Mouse (Mus musculus) kidney, postnatal 0 days (tissue): ENCODE results near the gene Ccdc6. TPM values are rescaled to one million over a fixed set of nuclear protein-coding genes. Genes with fewer than 3 reads are reported as not detected.

Experiments used
- ATAC-seq: fragments of 200-750 bp; cut with Nextera tagmentation; replicated peaks from 2 replicates; pipeline ENCODE4 v1.8.0; 2017; ENCODE audit warnings: low read depth, moderate number of reproducible peaks, moderate TSS enrichment, moderate library complexity; ENCODE audit not compliant: low FRiP score
- DNase-seq: peaks from one replicate; pipeline ENCODE4 v3.0.0-alpha.2; 2016; ENCODE audit warnings: low spot score
- H3K27ac ChIP-seq: fragments of 300-500 bp; sonication (generic); 2 replicates; pipeline ENCODE4 v1.5.1; 2014; ENCODE audit warnings: mild to moderate bottlenecking
- H3K27me3 ChIP-seq: fragments of 300-500 bp; sonication (generic); 2 replicates; pipeline ENCODE4 v1.6.1; 2014; ENCODE audit warnings: low read length, mixed read lengths; ENCODE audit not compliant: insufficient read depth
- H3K36me3 ChIP-seq: fragments of 300-500 bp; sonication (generic); 2 replicates; pipeline ENCODE4 v1.6.1; 2014; ENCODE audit warnings: low read length, mixed read lengths; ENCODE audit not compliant: insufficient read depth
- H3K4me1 ChIP-seq: fragments of 300-500 bp; sonication (generic); replicated peaks from 2 replicates; pipeline ENCODE4 v1.6.1; 2014; ENCODE audit warnings: antibody characterized with exemption, low read length, mixed read lengths; ENCODE audit not compliant: insufficient read depth
- H3K4me2 ChIP-seq: fragments of 300-500 bp; sonication (generic); 2 replicates; pipeline ENCODE4 v1.6.1; 2014; ENCODE audit warnings: mild to moderate bottlenecking, low read length, moderate library complexity, mixed read lengths
- H3K4me3 ChIP-seq: fragments of 300-500 bp; sonication (generic); replicated peaks from 2 replicates; pipeline ENCODE4 v1.5.1; 2014; ENCODE audit warnings: low read depth, low read length
- H3K9ac ChIP-seq: fragments of 300-500 bp; sonication (generic); 2 replicates; pipeline ENCODE4 v1.6.1; 2014; ENCODE audit warnings: low read depth, low read length
- H3K9me3 ChIP-seq: fragments of 300-500 bp; sonication (generic); replicated peaks from 2 replicates; pipeline ENCODE4 v1.6.1; 2016; ENCODE audit warnings: low read length, inconsistent platforms, mixed read lengths
- CTCF ChIP-seq: IDR thresholded peaks from 2 replicates; pipeline ENCODE4 v1.5.1; 2016; ENCODE audit warnings: antibody characterized with exemption, low read depth, mild to moderate bottlenecking, moderate library complexity
- WGBS: fragments of 180-500 bp; shearing (Covaris S2); extraction: QIAGEN DNeasy Blood & Tissue Kit; methylation state at CpG from one replicate; pipeline ENCODE4 v1.1.7; 2014; 5-methylcytosine and 5-hydroxymethylcytosine counted together
- polyA plus RNA-seq: library from polyadenylated mRNA; unstranded; fragments of >200 nt; fragmentation: Nextera tagmentation; extraction: Ambion mirVana; gene quantifications from 2 replicates; pipeline ENCODE4 v1.2.1, GENCODE M21; 2015

The Ccdc6 gene
- polyA plus RNA-seq, 1 experiment from 2014 or later, result 16.6 TPM

- DNase-seq (no peak), ATAC-seq (no peak)
- H3K4me2 ChIP-seq, result no peak overlapping the region
- H3K9me3 ChIP-seq, result no peaks in the 10 kb centered on the region
- 80% methylated on average over 4 of the region's 4 CpGs for WGBS
- no peaks in the 10 kb centered on the region for H3K36me3 ChIP-seq
- 0 out of 2 replicates have a peak, but pooled peaks cover 8% of the 10 kb centered on the region for H3K4me1 ChIP-seq
- H3K27ac ChIP-seq, result no peak overlapping the region
- TF ChIP-seq CTCF, result no peak
- H3K4me3 ChIP-seq, result no peak overlapping the region
- H3K9ac ChIP-seq, result no peak overlapping the region
- no peaks in the 10 kb centered on the region for H3K27me3 ChIP-seq
Observed at GRCm38 (mm10) chr10:70077452-70077851, 19.5 kb upstream of the Ccdc6 start.

GRCm38 (mm10) chr10:70080908-70081307 is 16.0 kb upstream of the Ccdc6 start:
- no peak overlapping the region for H3K9ac ChIP-seq
- H3K9me3 ChIP-seq, result no peaks in the 10 kb centered on the region
- H3K27ac ChIP-seq, result peak overlapping the region; percentile 81
- H3K4me1 ChIP-seq, result 0 out of 2 replicates have a peak, but pooled peaks cover 8% of the 10 kb centered on the region
- H3K4me2 ChIP-seq, result peak overlapping the region; percentile 37; the same call in 1 of the 2 replicates
- no peaks in the 10 kb centered on the region for H3K27me3 ChIP-seq
- TF ChIP-seq CTCF, result no peak
- ATAC-seq (no peak; the same call in 1 of the 2 replicates), DNase-seq (peak; percentile 90)
- no peaks in the 10 kb centered on the region for H3K36me3 ChIP-seq
- no peak overlapping the region for H3K4me3 ChIP-seq
- WGBS, result 20% methylated on average over 8 of the region's 8 CpGs

- Histone ChIP-seq H3K27ac (peak overlapping the region; percentile 81), H3K9me3 (no peaks in the 10 kb centered on the region), H3K36me3 (no peaks in the 10 kb centered on the region), H3K4me2 (peak overlapping the region; percentile 37), H3K4me3 (no peak overlapping the region), H3K9ac (no peak overlapping the region), H3K27me3 (no peaks in the 10 kb centered on the region), H3K4me1 (0 out of 2 replicates have a peak, but pooled peaks cover 8% of the 10 kb centered on the region)
- DNase-seq (peak; percentile 92), ATAC-seq (peak; percentile 91)
- no peak for TF ChIP-seq CTCF
- WGBS, result 9% methylated on average over 19 of the region's 19 CpGs
Observed at GRCm38 (mm10) chr10:70081564-70082175, 15.3 kb upstream of the Ccdc6 start.

GRCm38 (mm10) chr10:70083241-70083640 is 13.7 kb upstream of the Ccdc6 start:
- Histone ChIP-seq H3K9ac (no peak overlapping the region), H3K4me2 (no peak overlapping the region), H3K27ac (no peak overlapping the region), H3K4me1 (0 out of 2 replicates have a peak, but pooled peaks cover 8% of the 10 kb centered on the region), H3K36me3 (no peaks in the 10 kb centered on the region), H3K9me3 (no peaks in the 10 kb centered on the region), H3K4me3 (no peak overlapping the region), H3K27me3 (no peaks in the 10 kb centered on the region)
- ATAC-seq (no peak), DNase-seq (no peak)
- TF ChIP-seq CTCF, result no peak
- WGBS, result 92% methylated on average over 5 of the region's 5 CpGs

- ATAC-seq (no peak), DNase-seq (peak; percentile 34)
- WGBS, result 34% methylated on average over 12 of the region's 12 CpGs
- H3K4me1 ChIP-seq, result 0 out of 2 replicates have a peak, but pooled peaks cover 8% of the 10 kb centered on the region
- no peak overlapping the region for H3K9ac ChIP-seq
- H3K4me2 ChIP-seq, result no peak overlapping the region
- no peaks in the 10 kb centered on the region for H3K27me3 ChIP-seq
- no peak for TF ChIP-seq CTCF
- no peaks in the 10 kb centered on the region for H3K36me3 ChIP-seq
- no peak overlapping the region for H3K4me3 ChIP-seq
- no peak overlapping the region for H3K27ac ChIP-seq
- H3K9me3 ChIP-seq, result no peaks in the 10 kb centered on the region
Observed at GRCm38 (mm10) chr10:70085256-70085961, 11.5 kb upstream of the Ccdc6 start.

GRCm38 (mm10) chr10:70088788-70089187 is 8.1 kb upstream of the Ccdc6 start:
- H3K4me2 ChIP-seq, result no peak overlapping the region
- DNase-seq, result no peak
- no peak for ATAC-seq

More at GRCm38 (mm10) chr10:70088788-70089187, 8.1 kb upstream of the Ccdc6 start:
- Histone ChIP-seq H3K4me1 (no peaks in the 10 kb centered on the region), H3K36me3 (no peaks in the 10 kb centered on the region), H3K27me3 (no peaks in the 10 kb centered on the region), H3K9me3 (no peaks in the 10 kb centered on the region), H3K9ac (no peak overlapping the region), H3K27ac (no peak overlapping the region), H3K4me3 (no peak overlapping the region)
- WGBS, result 94% methylated on average over 5 of the region's 5 CpGs
- TF ChIP-seq CTCF, result no peak
